Mouse (Mus musculus): ENCODE data around the gene Cdc42ep4. TPM values are rescaled to one million over a fixed set of nuclear protein-coding genes. Genes with fewer than 3 reads are reported as not detected.

Cdc42ep4 gene
- polyA plus RNA-seq, 1 experiment from 2014 or later, result 89.8 TPM

DNA sequence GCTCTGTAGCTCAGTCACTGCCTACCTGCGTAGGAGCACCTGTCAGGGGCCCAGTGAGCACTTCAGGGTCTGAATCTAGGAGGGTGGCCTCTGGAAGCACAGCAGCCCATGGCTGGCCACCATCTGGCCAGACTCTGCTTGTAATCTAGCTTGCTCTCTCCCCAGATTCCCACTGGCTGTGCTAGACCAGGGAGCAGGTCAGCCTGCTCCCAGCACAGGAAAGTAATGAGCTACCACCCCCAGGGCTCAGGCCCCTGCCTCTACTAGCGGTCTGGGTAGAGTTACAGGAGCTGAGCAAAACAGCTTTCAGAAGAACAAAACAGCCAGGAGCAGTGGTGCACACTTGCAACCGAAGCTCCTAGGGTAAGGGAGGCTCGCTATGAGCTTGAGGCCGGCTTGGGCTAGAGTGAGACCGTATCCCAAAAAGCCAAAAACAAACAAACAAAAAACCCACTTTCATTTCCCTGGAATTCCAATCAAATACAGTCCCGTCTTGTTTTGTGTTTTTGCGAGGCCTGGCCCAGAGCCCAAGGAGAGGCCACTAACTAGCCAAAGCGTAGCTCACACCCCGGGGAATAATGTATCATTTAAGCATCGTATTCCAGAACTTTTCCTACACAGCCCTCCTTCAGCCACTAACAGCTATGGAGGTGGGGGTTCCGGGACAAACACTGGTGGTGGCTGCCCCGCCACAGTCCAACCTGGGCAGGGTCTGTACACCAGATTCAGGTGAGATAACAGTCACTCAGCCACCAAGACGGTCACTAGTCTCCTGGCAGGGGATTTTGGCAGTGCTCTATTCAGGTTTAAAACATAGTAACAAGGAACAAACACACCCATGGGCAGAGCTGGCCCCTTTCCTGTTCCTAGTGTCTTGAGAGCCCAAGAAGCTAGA is 24.4 kb downstream of the Cdc42ep4 start:
- H3K27ac ChIP-seq, result peak overlapping the region; percentile 10; the same call in 1 of the 2 replicates

DNA sequence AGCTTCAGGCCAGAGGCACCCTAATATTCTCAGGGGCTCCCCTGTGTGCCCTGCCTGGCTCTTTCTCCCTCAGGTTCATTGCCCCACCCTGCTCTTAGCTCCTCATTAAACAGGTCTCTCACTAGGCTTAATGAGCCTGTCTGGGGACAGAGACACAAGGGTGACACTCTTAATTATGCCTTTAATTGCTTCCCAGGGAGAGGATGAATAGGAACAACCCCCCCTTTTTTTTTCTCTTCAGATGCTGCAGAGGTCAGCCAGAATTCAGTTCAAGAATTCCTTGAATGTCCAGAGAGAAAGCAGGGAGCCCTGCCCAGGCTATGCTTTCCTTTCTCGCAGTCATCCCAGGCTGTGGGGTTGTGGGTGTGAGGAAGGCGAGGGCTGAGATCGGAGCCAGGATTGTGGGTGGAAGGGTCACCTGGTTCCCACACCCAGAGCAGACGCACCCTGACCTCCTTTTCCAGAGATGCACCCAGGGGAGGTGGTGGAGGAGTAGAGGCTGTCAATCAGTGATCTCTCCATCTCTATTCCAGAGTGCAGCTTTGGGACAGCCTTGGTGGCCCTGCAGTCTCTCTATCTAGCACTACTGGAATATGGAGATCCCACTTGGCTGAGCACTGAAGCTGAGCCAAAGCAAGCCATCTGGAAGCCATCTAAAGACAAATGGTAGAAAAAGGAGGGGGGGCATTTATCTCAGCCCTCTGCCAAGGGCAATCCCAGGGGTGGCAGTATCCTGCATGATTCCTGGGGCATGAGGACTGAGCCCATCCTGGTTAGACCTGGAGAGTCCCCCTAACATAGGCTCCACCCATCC is 26.2 kb downstream of the Cdc42ep4 start:
- no peaks in the 10 kb centered on the region for H3K9me3 ChIP-seq (replicated peaks)
- no peak overlapping the region for H3K9ac ChIP-seq
- peaks cover 62% of the 10 kb centered on the region for H3K36me3 ChIP-seq (ENCODE audit: poor library complexity, severe bottlenecking)
- ATAC-seq, result peak; percentile 57
- WGBS, result 48% methylated on average over 4 of the region's 4 CpGs
- H3K4me2 ChIP-seq, result no peak overlapping the region
- H3K27me3 ChIP-seq, result no peaks in the 10 kb centered on the region
- no peak overlapping the region for H3K4me3 ChIP-seq
- H3K4me1 ChIP-seq, result peaks cover 48% of the 10 kb centered on the region
- H3K27ac ChIP-seq, result peak overlapping the region; percentile 44

More for the DNA sequence above, 24.4 kb downstream of the Cdc42ep4 start:
- H3K4me2 ChIP-seq, result no peak overlapping the region
- WGBS, result 83% methylated on average over 14 of the region's 14 CpGs
- H3K9me3 ChIP-seq (replicated peaks), result no peaks in the 10 kb centered on the region
- H3K27me3 ChIP-seq, result no peaks in the 10 kb centered on the region
- peaks cover 60% of the 10 kb centered on the region for H3K4me1 ChIP-seq
- peaks cover 68% of the 10 kb centered on the region for H3K36me3 ChIP-seq (ENCODE audit: poor library complexity, severe bottlenecking)
- no peak for ATAC-seq
- no peak overlapping the region for H3K4me3 ChIP-seq
- H3K9ac ChIP-seq, result no peak overlapping the region

- Histone ChIP-seq H3K36me3 (ENCODE audit: poor library complexity, severe bottlenecking) (peaks cover 37% of the 10 kb centered on the region), H3K4me3 (no peak overlapping the region), H3K9me3 (replicated peaks) (no peaks in the 10 kb centered on the region), H3K27me3 (no peaks in the 10 kb centered on the region), H3K27ac (peak overlapping the region; percentile 22; the same call in 1 of the 2 replicates), H3K4me1 (peaks cover 32% of the 10 kb centered on the region), H3K9ac (no peak overlapping the region), H3K4me2 (no peak overlapping the region)
- no peak for ATAC-seq
- 78% methylated on average over 14 of the region's 14 CpGs for WGBS
Observed at GRCm38 (mm10) chr11:113722405-113723090, 29.1 kb downstream of the Cdc42ep4 start.

- no peak for ATAC-seq
- 78% methylated on average over 16 of the region's 16 CpGs for WGBS
Observed at GRCm38 (mm10) chr11:113717767-113718424, 33.8 kb downstream of the Cdc42ep4 start.

DNA sequence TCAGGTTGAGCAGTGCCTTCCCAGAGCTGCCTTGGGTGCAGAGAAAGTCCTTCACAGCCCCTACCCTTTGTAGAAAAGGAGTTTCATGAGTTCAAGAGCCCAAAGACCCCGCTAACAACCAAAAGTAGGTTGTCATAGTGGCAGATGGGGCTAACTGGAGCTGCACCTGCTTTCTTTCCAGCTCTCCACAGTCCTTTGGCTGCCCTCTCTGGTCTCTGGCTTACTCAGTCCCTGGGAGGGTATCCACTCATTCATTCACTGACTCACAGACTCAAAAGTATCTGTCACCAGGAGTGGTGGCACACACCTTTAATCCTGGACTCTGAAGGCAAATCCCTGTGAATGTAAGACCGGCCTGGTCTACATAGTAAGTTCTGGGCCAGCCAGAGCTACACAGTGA is 35.5 kb downstream of the Cdc42ep4 start:
- H3K9me3 ChIP-seq (replicated peaks), result no peaks in the 10 kb centered on the region
- H3K27ac ChIP-seq, result no peak overlapping the region
- no peaks in the 10 kb centered on the region for H3K4me1 ChIP-seq
- H3K9ac ChIP-seq, result no peak overlapping the region
- WGBS, result 95% methylated on average over 2 of the region's 2 CpGs
- H3K4me2 ChIP-seq, result no peak overlapping the region
- no peak for ATAC-seq
- H3K27me3 ChIP-seq, result no peaks in the 10 kb centered on the region
- H3K4me3 ChIP-seq, result no peak overlapping the region
- no peaks in the 10 kb centered on the region for H3K36me3 ChIP-seq (ENCODE audit: poor library complexity, severe bottlenecking)

More at GRCm38 (mm10) chr11:113717767-113718424, 33.8 kb downstream of the Cdc42ep4 start:
- no peaks in the 10 kb centered on the region for H3K36me3 ChIP-seq (ENCODE audit: poor library complexity, severe bottlenecking)
- H3K27ac ChIP-seq, result no peak overlapping the region
- peaks cover 2% of the 10 kb centered on the region; the same call in 1 of the 2 replicates for H3K4me1 ChIP-seq
- H3K27me3 ChIP-seq, result no peaks in the 10 kb centered on the region
- H3K9me3 ChIP-seq (replicated peaks), result no peaks in the 10 kb centered on the region
- no peak overlapping the region for H3K9ac ChIP-seq
- no peak overlapping the region for H3K4me3 ChIP-seq
- no peak overlapping the region for H3K4me2 ChIP-seq

- H3K4me2 ChIP-seq, result no peak overlapping the region
- no peaks in the 10 kb centered on the region for H3K27me3 ChIP-seq
- peaks cover 7% of the 10 kb centered on the region for H3K4me1 ChIP-seq
- no peaks in the 10 kb centered on the region for H3K9me3 ChIP-seq (replicated peaks)
- H3K9ac ChIP-seq, result no peak overlapping the region
- ATAC-seq, result 0 out of 2 replicates have a peak, but pooled peaks have one; percentile 38
- no peaks in the 10 kb centered on the region for H3K36me3 ChIP-seq (ENCODE audit: poor library complexity, severe bottlenecking)
- 76% methylated on average over 7 of the region's 7 CpGs for WGBS
- no peak overlapping the region for H3K27ac ChIP-seq
- no peak overlapping the region for H3K4me3 ChIP-seq
Observed at GRCm38 (mm10) chr11:113715078-113715674, 36.5 kb downstream of the Cdc42ep4 start.

- H3K4me3 ChIP-seq, result no peak overlapping the region
- H3K9me3 ChIP-seq (replicated peaks), result no peaks in the 10 kb centered on the region
- H3K4me2 ChIP-seq, result no peak overlapping the region
- peaks cover 21% of the 10 kb centered on the region for H3K4me1 ChIP-seq
- H3K36me3 ChIP-seq (ENCODE audit: poor library complexity, severe bottlenecking), result peaks cover 15% of the 10 kb centered on the region
- ATAC-seq, result no peak
- peaks cover 13% of the 10 kb centered on the region for H3K27me3 ChIP-seq
- 38% methylated on average over 1 of the region's 1 CpGs for WGBS
- H3K27ac ChIP-seq, result no peak overlapping the region
- H3K9ac ChIP-seq, result no peak overlapping the region
Observed at GRCm38 (mm10) chr11:113711061-113711460, 40.6 kb downstream of the Cdc42ep4 start.

DNA sequence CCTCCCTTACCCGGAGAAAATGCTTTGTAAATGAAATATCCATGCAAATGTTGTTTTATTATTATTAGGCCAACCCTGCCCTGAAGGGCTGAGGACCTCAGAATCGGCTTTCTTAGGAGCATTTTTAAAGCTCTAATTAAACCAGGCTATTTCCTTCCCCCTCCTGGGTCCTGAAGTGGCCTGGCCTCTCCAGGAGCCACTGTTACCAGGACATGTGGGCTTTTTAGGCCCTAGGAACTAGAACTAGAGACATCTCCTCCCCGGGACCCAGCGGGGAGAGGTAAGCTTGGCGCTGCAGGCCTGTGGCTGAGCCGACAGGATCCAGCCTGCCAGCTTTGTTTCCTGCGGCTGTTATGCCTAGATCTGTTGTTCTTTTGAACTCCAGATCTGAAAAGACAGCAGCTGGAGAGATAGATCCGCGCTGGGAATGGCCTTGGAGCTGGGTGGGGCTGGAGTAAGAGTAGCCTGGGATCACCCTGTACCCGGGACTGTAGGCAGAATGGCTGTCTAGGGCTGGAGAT is 41.4 kb downstream of the Cdc42ep4 start:
- H3K9ac ChIP-seq, result peak overlapping the region; percentile 60
- peaks cover 15% of the 10 kb centered on the region for H3K36me3 ChIP-seq (ENCODE audit: poor library complexity, severe bottlenecking)
- H3K4me3 ChIP-seq, result no peak overlapping the region
- H3K27me3 ChIP-seq, result peaks cover 13% of the 10 kb centered on the region
- WGBS, result 2% methylated on average over 10 of the region's 10 CpGs
- H3K27ac ChIP-seq, result peak overlapping the region; percentile 54
- H3K4me1 ChIP-seq, result peaks cover 21% of the 10 kb centered on the region
- ATAC-seq, result peak; percentile 45
- no peaks in the 10 kb centered on the region for H3K9me3 ChIP-seq (replicated peaks)
- peak overlapping the region; percentile 29 for H3K4me2 ChIP-seq

DNA sequence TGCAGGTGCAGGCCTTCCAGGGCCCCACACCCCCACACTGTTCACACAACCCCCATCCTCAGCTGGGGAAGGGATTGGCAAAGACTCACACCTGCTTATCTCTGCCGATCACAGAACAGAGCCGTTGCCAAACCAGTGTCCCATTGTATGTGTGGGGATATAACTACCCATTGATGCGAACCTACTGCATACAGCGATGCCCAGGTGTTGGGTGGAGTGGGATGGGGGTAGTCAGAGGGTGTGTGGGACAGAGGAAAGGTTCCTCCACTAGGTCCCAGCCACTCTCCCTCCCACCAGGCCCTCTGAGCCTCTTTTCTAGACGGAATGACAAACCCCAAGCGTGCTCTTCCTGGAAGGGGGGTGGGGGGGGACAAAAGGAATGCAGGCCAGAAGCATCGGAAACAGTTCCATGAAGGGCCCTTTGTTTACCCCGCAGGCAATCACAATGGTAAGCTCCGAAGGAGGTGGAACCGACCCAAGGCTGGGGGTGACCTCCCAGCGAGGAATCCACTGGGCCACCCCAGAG is 41.9 kb downstream of the Cdc42ep4 start, which contains the start of gene Cpsf4l:
Gene Cpsf4l (minus strand): TSS at position 287 of the 526 bp plus-strand sequence.
- peaks cover 13% of the 10 kb centered on the region for H3K27me3 ChIP-seq
- H3K9ac ChIP-seq, result peak within 1 kb of the TSS; percentile 60
- H3K36me3 ChIP-seq (ENCODE audit: poor library complexity, severe bottlenecking), result peaks cover 15% of the 10 kb centered on the region
- peak; percentile 59 for ATAC-seq
- WGBS, result 2% methylated on average over 11 of the region's 11 CpGs
- peaks cover 21% of the 10 kb centered on the region for H3K4me1 ChIP-seq
- H3K27ac ChIP-seq, result peak within 1 kb of the TSS; percentile 54
- peak within 1 kb of the TSS; percentile 29 for H3K4me2 ChIP-seq
- H3K9me3 ChIP-seq (replicated peaks), result no peaks in the 10 kb centered on the region
- H3K4me3 ChIP-seq, result no peak within 1 kb of the TSS

GRCm38 (mm10) chr11:113709272-113709671 is 42.4 kb downstream of the Cdc42ep4 start:
- peaks cover 21% of the 10 kb centered on the region for H3K4me1 ChIP-seq
- H3K4me3 ChIP-seq, result no peak overlapping the region
- H3K4me2 ChIP-seq, result no peak overlapping the region
- peak overlapping the region; percentile 60 for H3K9ac ChIP-seq
- H3K27me3 ChIP-seq, result peaks cover 13% of the 10 kb centered on the region
- ATAC-seq, result no peak
- 9% methylated on average over 15 of the region's 15 CpGs for WGBS
- peaks cover 15% of the 10 kb centered on the region for H3K36me3 ChIP-seq (ENCODE audit: poor library complexity, severe bottlenecking)
- H3K27ac ChIP-seq, result no peak overlapping the region
- no peaks in the 10 kb centered on the region for H3K9me3 ChIP-seq (replicated peaks)
